Comparison of ENCODE assay signal across 8 mouse cellular contexts in the genomic region with DNA sequence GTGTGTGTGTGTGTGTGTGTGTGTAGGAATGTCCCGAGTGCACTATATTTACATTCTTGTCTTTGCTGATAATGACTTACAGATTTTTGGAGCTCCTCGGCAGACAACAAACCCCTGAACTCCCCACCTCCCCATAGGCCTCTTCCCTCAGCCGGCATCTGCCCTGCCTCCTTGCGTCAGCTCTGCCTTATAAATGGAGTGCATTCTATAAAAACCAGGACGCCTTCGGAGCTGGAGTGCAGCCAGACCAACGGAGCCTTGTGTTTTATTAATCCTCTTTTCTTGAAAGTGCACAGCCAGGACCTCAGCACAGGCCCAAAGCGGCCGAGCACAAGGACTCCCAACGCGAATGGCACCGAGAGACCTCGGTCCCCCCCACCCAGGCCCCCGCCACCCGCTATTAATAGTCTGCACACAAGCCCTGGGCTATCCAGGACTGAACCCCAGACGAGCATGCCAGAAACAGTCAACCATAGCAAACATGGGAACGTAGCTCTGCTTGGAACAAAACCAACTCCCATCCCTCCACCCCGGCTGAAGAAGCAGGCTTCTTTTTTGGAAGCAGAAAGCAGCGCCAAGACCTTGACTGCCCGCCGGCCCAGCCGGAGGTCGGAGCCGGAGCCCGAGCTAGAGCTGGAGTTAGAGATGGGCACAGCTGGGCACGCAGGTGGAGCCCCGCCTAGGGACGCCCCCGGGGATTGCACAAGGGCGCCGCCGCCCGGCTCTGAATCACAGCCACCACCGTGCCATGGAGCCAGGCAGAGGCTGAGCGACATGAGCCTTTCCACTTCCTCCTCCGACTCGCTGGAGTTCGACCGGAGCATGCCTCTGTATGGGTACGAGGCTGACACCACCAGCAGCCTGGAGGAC. TPM values are rescaled to one million over a fixed set of nuclear protein-coding genes. Genes with fewer than 3 reads are reported as not detected.
A peak's percentile ranks its signal among the peaks of the same experiment; 100 is the strongest.
DNase-seq lines count a peak whose midpoint lies in the region; ATAC-seq and TF ChIP-seq lines count a peak whose summit lies in the region.

No protein-coding gene starts in this region.

- H3K9me3 ChIP-seq in hindbrain, postnatal 0 days (ENCODE audit: low read length), result no peaks in the 10 kb centered on the region

- WGBS in hindbrain, postnatal 0 days, result 3% methylated on average over 40 of the region's 40 CpGs

- peak overlapping the region; percentile 88 for H3K27ac ChIP-seq in hindbrain, postnatal 0 days

- peak overlapping the region; percentile 71 for H3K4me2 ChIP-seq in hindbrain, postnatal 0 days (ENCODE audit: low read depth, low read length)

- H3K9ac ChIP-seq in hindbrain, postnatal 0 days (replicated peaks; ENCODE audit: low read length), result peak overlapping the region; percentile 54

- peaks cover 15% of the 10 kb centered on the region for H3K4me1 ChIP-seq in hindbrain, postnatal 0 days (ENCODE audit: insufficient read depth, low read length)

- TF ChIP-seq CTCF in hindbrain, postnatal 0 days (IDR thresholded peaks at IDR 0.05; ENCODE audit: low read depth), result peak; percentile 67

- peak; percentile 93 for ATAC-seq in hindbrain, postnatal 0 days

- peak overlapping the region; percentile 44 for H3K4me3 ChIP-seq in hindbrain, postnatal 0 days (ENCODE audit: low read length)

- H3K36me3 ChIP-seq in hindbrain, postnatal 0 days (ENCODE audit: insufficient read depth, low read length), result no peaks in the 10 kb centered on the region

- DNase-seq in adrenal gland, adult 18-20 months (ENCODE audit: low spot score in 2 of 2), result peak; percentile 80
- DNase-seq in embryo, embryonic 10 days (ENCODE audit: low spot score), result peak; percentile 62
- peak; percentile 80 for DNase-seq in gastrocnemius, postnatal 10 days
- DNase-seq in hindbrain, postnatal 0 days (ENCODE audit: low spot score), result peak; percentile 85
- DNase-seq in left cerebral cortex, adult 8-10 months (ENCODE audit: low spot score in 2 of 2), result peak; percentile 82 to 90
- DNase-seq in lung, postnatal 4 days, result peak; percentile 87 to 91
- peak; percentile 40 for DNase-seq in retina, postnatal 7 days (ENCODE audit: low read depth, low spot score)
- DNase-seq in urinary bladder, postnatal 25 days (ENCODE audit: low spot score), result peak; percentile 82

- no peaks in the 10 kb centered on the region for H3K27me3 ChIP-seq in hindbrain, postnatal 0 days (ENCODE audit: insufficient read depth, low read length)

RNA-seq across cellular contexts. Expression of gene Naa20, which starts 41.7 kb away (rescaled TPM):
- total RNA-seq in adrenal gland, adult 18-20 months (2021), result 10 to 100 TPM; 50.6 to 59.5 TPM
- total RNA-seq in gastrocnemius, postnatal 10 days (2021), result 10 to 100 TPM; 58.8 to 59.0 TPM
- total RNA-seq in hindbrain, postnatal 0 days (2014; rRNA removed), result 104 and 105 TPM in 2 replicates
- 166 and 168 TPM in 2 replicates for polyA plus RNA-seq in hindbrain, postnatal 0 days (2015; fragmentation: Nextera tagmentation; extraction: Ambion mirVana)
- total RNA-seq in left cerebral cortex, adult 8-10 months (2022), result 10 to 100 TPM; 70.6 to 78.4 (median 73.6) TPM

Comparison
In these comparisons a context has a peak if more than half of its experiments do, and no peak if none do; other contexts are left out.
1. Peak in every context shown above with its lines: DNase-seq, ATAC-seq, H3K4me3 ChIP-seq and H3K27ac ChIP-seq.